In genomic region chr9:63975996-63976395, GRCm38 (mm10) we compare ENCODE assay signal across 9 mouse cellular contexts. TPM values are rescaled to one million over a fixed set of nuclear protein-coding genes. Genes with fewer than 3 reads are reported as not detected.
DNase-seq lines count a peak whose midpoint lies in the region; ATAC-seq lines count a peak whose summit lies in the region.
"Had no signal": no experiment of that assay in that cellular context is flagged by ENCODE, and none has a peak within 500 bp of the region (broad histone marks: within the 10 kb centered on the region; RNA-seq: fewer than 3 reads in every experiment).

No protein-coding gene starts in this region.

- H3K4me1 ChIP-seq in heart, embryonic 14.5 days (ENCODE audit: control insufficient read depth in 2 of 2, insufficient read depth in 2 of 2, low read length in 2 of 2): peaks cover 83 to 97% of the 10 kb centered on the region in 2 experiments
- H3K4me1 ChIP-seq in forebrain, embryonic 10.5 days: peaks cover 96% of the 10 kb centered on the region
- H3K4me1 ChIP-seq in limb, embryonic 12.5 days (replicated peaks): peaks cover 95% of the 10 kb centered on the region

- H3K9ac ChIP-seq in heart, embryonic 14.5 days (ENCODE audit: low read length): peak overlapping the region; percentile 63; the same call in 1 of the 2 replicates
- H3K9ac ChIP-seq in limb, embryonic 12.5 days (replicated peaks): no peak overlapping the region

- peaks cover 12% of the 10 kb centered on the region for H3K36me3 ChIP-seq in heart, embryonic 14.5 days (ENCODE audit: control insufficient read depth, insufficient read depth, low read length)
- peaks cover 24% of the 10 kb centered on the region for H3K36me3 ChIP-seq in forebrain, embryonic 10.5 days (replicated peaks)
- H3K36me3 ChIP-seq in limb, embryonic 12.5 days: peaks cover 15% of the 10 kb centered on the region

- H3K27ac ChIP-seq in heart, embryonic 14.5 days (replicated peaks in 1 of 2; ENCODE audit: control insufficient read depth in 1 of 2, insufficient read depth in 1 of 2, low read depth in 2 of 2, low read length in 2 of 2): peak overlapping the region; percentile 37 to 96
- H3K27ac ChIP-seq in forebrain, embryonic 10.5 days: peak overlapping the region; percentile 75
- H3K27ac ChIP-seq in limb, embryonic 12.5 days: peak overlapping the region; percentile 19

- no peak for DNase-seq in heart, adult 18-20 months
- peak; percentile 77 for DNase-seq in ES-CJ7 (ENCODE audit: low read depth, low spot score)
- DNase-seq in forebrain, embryonic 10.5 days (ENCODE audit: extremely low spot score, low spot score): no peak
- DNase-seq in layer of hippocampus, adult 8-10 months (ENCODE audit: low spot score in 2 of 2): no peak
- DNase-seq in thymus, postnatal 14 days: no peak

- no peak overlapping the region for H3K4me3 ChIP-seq in heart, embryonic 14.5 days (ENCODE audit: control insufficient read depth in 1 of 2, insufficient read depth in 1 of 2, low read depth in 1 of 2, low read length in 2 of 2)
- H3K4me3 ChIP-seq in forebrain, embryonic 10.5 days: peak overlapping the region; percentile 4
- no peak overlapping the region for H3K4me3 ChIP-seq in limb, embryonic 12.5 days (replicated peaks)

- no peaks in the 10 kb centered on the region for H3K27me3 ChIP-seq in heart, embryonic 14.5 days (ENCODE audit: control insufficient read depth, insufficient read depth, low read length)
- H3K27me3 ChIP-seq in forebrain, embryonic 10.5 days (ENCODE audit: poor library complexity, severe bottlenecking): no peaks in the 10 kb centered on the region
- H3K27me3 ChIP-seq in limb, embryonic 12.5 days: no peaks in the 10 kb centered on the region

- H3K9me3 ChIP-seq in heart, embryonic 14.5 days (ENCODE audit: control insufficient read depth, low read length): no peaks in the 10 kb centered on the region
- no peaks in the 10 kb centered on the region for H3K9me3 ChIP-seq in forebrain, embryonic 10.5 days
- H3K9me3 ChIP-seq in limb, embryonic 12.5 days: no peaks in the 10 kb centered on the region

- H3K4me2 ChIP-seq in heart, embryonic 14.5 days (ENCODE audit: low read length): peak overlapping the region; percentile 42
- no peak overlapping the region for H3K4me2 ChIP-seq in limb, embryonic 12.5 days

- ATAC-seq in heart, embryonic 14.5 days (ENCODE audit: insufficient number of reproducible peaks, insufficient read depth, low FRiP score, low read depth): peak; percentile 30; the same call in 1 of the 2 replicates
- no peak for ATAC-seq in limb, embryonic 12.5 days (ENCODE audit: insufficient number of reproducible peaks, insufficient read depth, low FRiP score, low TSS enrichment, low read depth)
- ATAC-seq in inflammation-experienced regulatory T-cells, adult 6 months: no peak
- ATAC-seq: CD4-positive, CD25-positive, alpha-beta regulatory T cell, adult 4 months had no signal

- WGBS in heart, embryonic 14.5 days: 22% methylated on average over 11 of the region's 11 CpGs
- 19% methylated on average over 11 of the region's 11 CpGs for WGBS in forebrain, embryonic 10.5 days
- WGBS in limb, embryonic 12.5 days: 36% methylated on average over 11 of the region's 11 CpGs

RNA-seq across cellular contexts. Expression of gene Smad6, which starts 45.9 kb away (rescaled TPM):
- 18.7 and 30.8 TPM in 2 replicates for polyA plus RNA-seq in heart, embryonic 14.5 days (2014; fragmentation: Nextera tagmentation; extraction: Ambion mirVana)
- 10 to 100 TPM in 1 of 2 experiments, 1 to 10 TPM in 1; 9.0 to 11.3 TPM for total RNA-seq in heart, adult 18-20 months (2021)
- polyA plus RNA-seq in forebrain, embryonic 10.5 days (2016; fragmentation: Nextera tagmentation; extraction: Ambion mirVana): 3.6 and 3.7 TPM in 2 replicates
- 23.5 and 23.9 TPM in 2 replicates for polyA plus RNA-seq in limb, embryonic 12.5 days (2016; fragmentation: Nextera tagmentation; extraction: Ambion mirVana)
- not detected for polyA plus RNA-seq in inflammation-experienced regulatory T-cells, adult 6 months (2017; shearing (Covaris generic))
- 1 to 10 TPM; 1.7 to 2.5 (median 2.0) TPM for total RNA-seq in layer of hippocampus, adult 8-10 months (2022)

Comparison
In these comparisons a context has a peak if more than half of its experiments do, and no peak if none do; other contexts are left out.
1. H3K27ac ChIP-seq: peak in every context shown above with its lines; median percentile 75 in forebrain, embryonic 10.5 days; 66 in heart, embryonic 14.5 days; 19 in limb, embryonic 12.5 days.